ENCODE assay signal across 8 mouse cellular contexts in genomic region chr11:44211871-44212441, GRCm38 (mm10).
DNase-seq lines count a peak whose midpoint lies in the region; ATAC-seq lines count a peak whose summit lies in the region.

No protein-coding gene starts in this region.

- H3K9ac ChIP-seq in midbrain, embryonic 13.5 days (replicated peaks): no peak overlapping the region

- no peaks in the 10 kb centered on the region for H3K9me3 ChIP-seq in heart, embryonic 10.5 days
- H3K9me3 ChIP-seq in midbrain, embryonic 13.5 days: no peaks in the 10 kb centered on the region

- ATAC-seq in midbrain, embryonic 13.5 days: 0 out of 2 replicates have a peak, but pooled peaks have one; percentile 68

- WGBS in heart, embryonic 10.5 days: 47% methylated on average over 9 of the region's 9 CpGs
- WGBS in midbrain, embryonic 13.5 days: 60% methylated on average over 9 of the region's 9 CpGs

- no peak overlapping the region for H3K27ac ChIP-seq in heart, embryonic 10.5 days
- H3K27ac ChIP-seq in midbrain, embryonic 13.5 days: no peak overlapping the region

- no peaks in the 10 kb centered on the region for H3K36me3 ChIP-seq in heart, embryonic 10.5 days
- no peaks in the 10 kb centered on the region for H3K36me3 ChIP-seq in midbrain, embryonic 13.5 days

- H3K4me2 ChIP-seq in midbrain, embryonic 13.5 days (replicated peaks): no peak overlapping the region

- H3K27me3 ChIP-seq in heart, embryonic 10.5 days (ENCODE audit: insufficient read depth, poor library complexity, severe bottlenecking): no peaks in the 10 kb centered on the region
- no peaks in the 10 kb centered on the region for H3K27me3 ChIP-seq in midbrain, embryonic 13.5 days

- DNase-seq in heart, adult 18-20 months: peak; percentile 46 to 66
- no peak for DNase-seq in heart, embryonic 10.5 days (ENCODE audit: low spot score)
- peak; percentile 69 for DNase-seq in ZHBTc4 (ENCODE audit: low read depth, low spot score)
- DNase-seq in embryo, embryonic 11.5 days (ENCODE audit: low read depth, low spot score): peak; percentile 30
- peak; percentile 64 for DNase-seq in heart, postnatal 4 days
- peak; percentile 14 to 42 for DNase-seq in layer of hippocampus, postnatal 25 days (ENCODE audit: extremely low spot score in 1 of 2, low spot score in 1 of 2)
- peak; percentile 23 for DNase-seq in thymus, postnatal 0 days (ENCODE audit: low spot score)

- no peak overlapping the region for H3K4me3 ChIP-seq in heart, embryonic 10.5 days
- no peak overlapping the region for H3K4me3 ChIP-seq in midbrain, embryonic 13.5 days (replicated peaks)

- H3K4me1 ChIP-seq in heart, embryonic 10.5 days: no peaks in the 10 kb centered on the region
- H3K4me1 ChIP-seq in midbrain, embryonic 13.5 days (replicated peaks): no peaks in the 10 kb centered on the region
